Mouse (Mus musculus) spleen, postnatal 0 days (tissue): Measurements from ENCODE around the gene Nexn. TPM values are rescaled to one million over a fixed set of nuclear protein-coding genes. Genes with fewer than 3 reads are reported as not detected.

Experiments used
- polyA plus RNA-seq: library from polyadenylated mRNA; unstranded; fragments of >200 nt; fragmentation: Nextera tagmentation; extraction: Ambion mirVana; gene quantifications from 2 replicates; pipeline ENCODE4 v1.2.1, GENCODE M21; 2015

Nexn gene
- 6.4 and 6.5 TPM in 2 replicates for polyA plus RNA-seq

DNA sequence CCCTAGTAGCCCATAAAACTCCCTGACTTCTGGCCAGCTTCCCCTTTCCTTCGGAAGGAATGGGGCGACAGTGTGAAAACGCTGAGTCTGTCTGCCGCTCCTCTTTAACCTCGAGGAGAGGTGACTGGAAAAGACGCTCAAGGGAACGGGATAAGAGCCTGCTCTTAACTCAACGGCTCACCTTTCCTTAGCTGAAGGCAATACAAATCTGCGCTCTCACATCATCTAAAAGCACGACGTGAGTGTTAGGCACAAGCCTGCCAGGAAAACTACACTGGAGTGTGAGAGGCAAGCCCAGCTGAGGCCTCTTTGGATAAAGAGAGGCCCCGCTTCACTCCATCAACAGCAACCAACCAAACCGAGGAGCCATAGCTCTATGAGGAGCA is at the start of gene Nexn:
TSS of gene Nexn (minus strand) at position 315 of the 386 bp plus-strand sequence.

DNA sequence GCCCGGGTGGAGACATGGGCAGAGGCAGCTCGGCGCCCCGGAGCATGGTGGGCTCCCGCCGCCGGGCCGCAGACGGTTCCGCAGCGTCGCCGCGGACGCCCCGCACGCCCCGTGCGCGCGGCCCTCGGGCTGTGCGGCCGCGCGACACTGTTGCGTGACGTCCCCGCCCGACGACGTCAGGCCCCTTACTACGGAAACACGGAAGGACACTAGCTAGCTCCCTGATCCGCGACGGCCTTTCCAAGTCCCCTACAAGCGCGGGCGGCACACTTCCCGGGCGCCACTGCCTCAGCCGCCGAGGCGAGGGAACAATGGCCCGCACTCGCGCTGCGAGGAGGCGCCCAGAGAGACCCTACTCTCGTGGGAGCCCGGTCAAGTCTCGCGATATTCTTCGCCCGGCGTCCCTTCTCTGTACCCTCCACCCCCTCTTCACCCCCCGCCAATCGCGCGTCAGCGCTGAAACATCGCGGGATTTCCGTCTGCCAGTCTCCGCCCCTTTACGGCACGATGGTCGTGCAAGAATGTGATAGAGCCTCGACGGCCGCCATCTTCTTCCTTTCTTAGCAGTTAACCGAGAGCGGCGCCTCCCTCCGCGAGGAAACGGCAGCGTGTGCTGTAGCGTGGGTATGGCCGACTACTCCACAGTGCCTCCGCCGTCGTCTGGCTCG is 56.0 kb downstream of the Nexn start, which contains the start of the genes Dnajb4 and Fubp1:
TSS of gene Dnajb4 (minus strand) at position 336 of the 668 bp plus-strand sequence.
TSS of gene Fubp1 (plus strand) at position 456 of the 668 bp plus-strand sequence.

Other genes with a start within 250 kb of the Nexn start
- 0.96 and 1.4 TPM in 2 replicates for gene Gipc2, start 100.1 kb downstream of the Nexn start, polyA plus RNA-seq
- gene Dnajb4, start 56.0 kb downstream of the Nexn start, polyA plus RNA-seq, result 37.7 and 39.0 TPM in 2 replicates
- gene Fubp1, start 55.9 kb downstream of the Nexn start, polyA plus RNA-seq, result 112 and 113 TPM in 2 replicates
- 4.2 and 6.2 TPM in 2 replicates for gene Miga1, start 74.1 kb upstream of the Nexn start, polyA plus RNA-seq
- 22.5 and 23.1 TPM in 2 replicates for gene Usp33, start 80.1 kb upstream of the Nexn start, polyA plus RNA-seq
- 20.3 and 25.0 TPM in 2 replicates for gene Zzz3, start 129.1 kb upstream of the Nexn start, polyA plus RNA-seq